Mouse (Mus musculus) C2C12 (cell line): ENCODE measurements at regions not wholly inside any gene's neighbourhood (a gene's known extent, or its start where the extent isn't known, plus 50 kb on each side); places are given as distances from the start of the nearest gene placed in this dataset.
"Not testable (repeated sequence)": the region's sequence is repeated elsewhere in the genome, so short reads cannot be mapped to it uniquely, and the experiment has no call there.

ENCODE experiments used
- CEBPB ChIP-seq: IDR thresholded peaks from one replicate; pipeline ENCODE4 v1.6.1; 2011; ENCODE audit warnings: low read depth, mild to moderate bottlenecking, control low read depth, moderate library complexity
- CTCF ChIP-seq: IDR thresholded peaks from one replicate; pipeline ENCODE4 v1.5.1; 2011; ENCODE audit not compliant: control insufficient read depth, insufficient read depth, insufficient read length
- MAX ChIP-seq: IDR thresholded peaks from one replicate; pipeline ENCODE4 v1.6.1; 2011; ENCODE audit warnings: mild to moderate bottlenecking, control low read depth
- USF1 ChIP-seq: IDR thresholded peaks from one replicate; pipeline ENCODE4 v1.6.1; 2011; ENCODE audit warnings: low read depth, mild to moderate bottlenecking, control low read depth, moderate library complexity

- TF ChIP-seq CTCF, MAX, USF1, CEBPB: not testable (repeated sequence)
These were observed 814.3 kb downstream of the Dad1 start for GRCm38 (mm10) chr14:53439643-53440042.
